In the genomic region with DNA sequence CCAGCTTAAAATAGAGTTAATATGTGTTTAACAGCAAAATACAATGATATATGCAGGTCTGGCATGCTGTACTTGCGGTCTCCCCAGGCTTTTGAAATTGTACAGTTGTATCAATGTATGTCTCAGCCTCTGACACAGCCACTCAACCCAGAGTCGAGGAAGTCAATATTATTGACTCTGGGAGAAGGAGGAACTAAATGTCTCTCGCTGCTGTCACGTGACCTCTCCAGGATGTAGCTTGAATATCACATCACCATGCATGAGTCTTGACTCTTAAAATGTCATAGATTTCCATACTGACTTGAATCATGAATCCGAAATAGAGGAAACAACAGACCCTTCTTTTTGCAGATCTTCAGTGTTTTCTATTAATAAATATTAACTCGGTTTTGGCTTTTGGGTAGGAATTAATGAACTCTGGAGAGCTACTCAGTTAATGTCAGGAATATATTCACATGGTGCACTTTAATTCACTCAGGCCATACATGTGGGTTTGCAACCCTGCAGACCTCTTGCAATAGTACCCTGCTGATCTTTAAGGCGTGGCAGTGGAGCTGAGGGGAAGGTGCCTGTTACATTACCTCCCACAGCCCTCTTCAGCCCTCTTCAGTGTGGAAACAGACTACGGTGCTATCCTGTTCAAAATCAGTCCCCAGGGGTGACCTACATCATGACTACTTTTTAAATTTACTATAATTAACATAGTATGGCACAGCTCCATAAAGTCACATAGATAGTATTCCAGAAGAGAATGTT, we compare ENCODE assay signal across 18 mouse cellular contexts.
DNase-seq lines count a peak whose midpoint lies in the region; ATAC-seq and TF ChIP-seq lines count a peak whose summit lies in the region.
"Had no signal": no experiment of that assay in that cellular context is flagged by ENCODE, and none has a peak within 500 bp of the region (broad histone marks: within the 10 kb centered on the region; RNA-seq: fewer than 3 reads in every experiment).

No protein-coding gene starts in this region.

- ATAC-seq in midbrain, embryonic 13.5 days: no peak
- ATAC-seq: forebrain, embryonic 16.5 days; intestine, postnatal 0 days had no signal

- no peaks in the 10 kb centered on the region for H3K9me3 ChIP-seq in midbrain, embryonic 13.5 days
- H3K9me3 ChIP-seq: embryonic facial prominence, embryonic 12.5 days; hindbrain, embryonic 12.5 days; liver, embryonic 13.5 days had no signal

- H3K9ac ChIP-seq in midbrain, embryonic 13.5 days (replicated peaks): no peak overlapping the region
- H3K9ac ChIP-seq: embryonic facial prominence, embryonic 12.5 days; hindbrain, embryonic 12.5 days; liver, embryonic 13.5 days had no signal

- H3K4me2 ChIP-seq in midbrain, embryonic 13.5 days (replicated peaks): no peak overlapping the region
- H3K4me2 ChIP-seq: embryonic facial prominence, embryonic 12.5 days; hindbrain, embryonic 12.5 days; liver, embryonic 13.5 days; midbrain, embryonic 11.5 days had no signal

- 56% methylated on average over 8 of the region's 8 CpGs for WGBS in spleen, adult 2 months
- 84% methylated on average over 8 of the region's 8 CpGs for WGBS in midbrain, embryonic 13.5 days

- no peaks in the 10 kb centered on the region for H3K27me3 ChIP-seq in spleen, adult 2 months (ENCODE audit: control insufficient read depth, insufficient read depth, low read length)
- peaks cover 24% of the 10 kb centered on the region for H3K27me3 ChIP-seq in midbrain, embryonic 13.5 days
- H3K27me3 ChIP-seq: embryonic facial prominence, embryonic 12.5 days; liver, embryonic 13.5 days had no signal

- H3K27ac ChIP-seq in spleen, adult 2 months (ENCODE audit: insufficient read depth, low read length): peak overlapping the region; percentile 55; the same call in 1 of the 2 replicates
- no peak overlapping the region for H3K27ac ChIP-seq in midbrain, embryonic 13.5 days
- H3K27ac ChIP-seq: embryonic facial prominence, embryonic 12.5 days; hindbrain, embryonic 12.5 days; liver, embryonic 13.5 days had no signal

- peak; percentile 3 for DNase-seq in cerebellum, adult 9-11 months
- no peak for DNase-seq in cerebellum, postnatal 36 days
- peak; percentile 15 to 42 for DNase-seq in spleen, adult 2 months (ENCODE audit: low read depth in 1 of 2, low spot score in 2 of 2)
- DNase-seq in spleen, postnatal 14 days (ENCODE audit: low spot score in 2 of 2): no peak
- DNase-seq in induced T-regulatory cell, adult 2 months (ENCODE audit: low read depth): peak; percentile 18
- no peak for DNase-seq in adrenal gland, adult (ENCODE audit: inconsistent age in 2 of 2, low spot score in 1 of 2)
- no peak for DNase-seq in adrenal gland, postnatal 14 days
- DNase-seq: cerebellum, adult 18-20 months; kidney, postnatal 25 days; liver, embryonic 13.5 days; lung, postnatal 10 days had no signal

- H3K36me3 ChIP-seq in spleen, adult 2 months (ENCODE audit: control insufficient read depth, insufficient read depth, low read length): no peaks in the 10 kb centered on the region
- H3K36me3 ChIP-seq in midbrain, embryonic 13.5 days: no peaks in the 10 kb centered on the region
- H3K36me3 ChIP-seq: embryonic facial prominence, embryonic 12.5 days; hindbrain, embryonic 12.5 days; liver, embryonic 13.5 days had no signal

- no peak for TF ChIP-seq CTCF in spleen, adult 2 months (IDR thresholded peaks at IDR 0.05; ENCODE audit: extremely low read depth, insufficient read depth, insufficient read length, insufficient replicate concordance)

- peaks cover 2% of the 10 kb centered on the region; the same call in 1 of the 2 replicates for H3K4me1 ChIP-seq in spleen, adult 2 months (ENCODE audit: control insufficient read depth, insufficient read depth, insufficient read length)
- no peaks in the 10 kb centered on the region for H3K4me1 ChIP-seq in midbrain, embryonic 13.5 days (replicated peaks)
- H3K4me1 ChIP-seq: embryonic facial prominence, embryonic 12.5 days; hindbrain, embryonic 12.5 days; liver, embryonic 13.5 days had no signal

- H3K4me3 ChIP-seq in spleen, adult 2 months (ENCODE audit: extremely low read depth, insufficient read depth, insufficient read length): no peak overlapping the region
- H3K4me3 ChIP-seq in midbrain, embryonic 13.5 days (replicated peaks): no peak overlapping the region
- H3K4me3 ChIP-seq: embryonic facial prominence, embryonic 12.5 days; hindbrain, embryonic 12.5 days; liver, embryonic 13.5 days; myocyte had no signal

- no peak for TF ChIP-seq POLR2A in spleen, adult 2 months (IDR thresholded peaks at IDR 0.05; ENCODE audit: low read depth, low read length)

Comparison
In these comparisons a context has a peak if more than half of its experiments do, and no peak if none do; other contexts are left out.
1. DNase-seq: peak in cerebellum, adult 9-11 months (single experiment), spleen, adult 2 months (2 of 2) and induced T-regulatory cell, adult 2 months (single experiment); none in cerebellum, postnatal 36 days (0 of 2), spleen, postnatal 14 days (0 of 2), adrenal gland, adult (0 of 2) and adrenal gland, postnatal 14 days (single experiment).